Mouse (Mus musculus): Measurements from ENCODE around the gene Cacng7.

The Cacng7 gene

GRCm38 (mm10) chr7:3302556-3303275, 30.0 kb upstream of the Cacng7 start:
- no peak for DNase-seq (ENCODE audit: low spot score)

GRCm38 (mm10) chr7:3303276-3303781, 29.4 kb upstream of the Cacng7 start:
- DNase-seq (ENCODE audit: low spot score), result no peak

- DNase-seq (ENCODE audit: low spot score), result no peak
These were observed 29.0 kb upstream of the Cacng7 start for GRCm38 (mm10) chr7:3303789-3304188.

GRCm38 (mm10) chr7:3304298-3304697, 28.5 kb upstream of the Cacng7 start:
- no peak for DNase-seq (ENCODE audit: low spot score)

GRCm38 (mm10) chr7:3306400-3306799, 26.4 kb upstream of the Cacng7 start:
- no peak for DNase-seq (ENCODE audit: low spot score)

- no peak for DNase-seq (ENCODE audit: low spot score)
These were observed 24.1 kb upstream of the Cacng7 start for GRCm38 (mm10) chr7:3308646-3309045.

- no peak for DNase-seq (ENCODE audit: low spot score)
These were observed 22.5 kb upstream of the Cacng7 start for GRCm38 (mm10) chr7:3310233-3310632.

GRCm38 (mm10) chr7:3313571-3313970, 19.2 kb upstream of the Cacng7 start:
- no peak for DNase-seq (ENCODE audit: low spot score)

GRCm38 (mm10) chr7:3314121-3314520, 18.6 kb upstream of the Cacng7 start:
- DNase-seq (ENCODE audit: low spot score), result no peak

GRCm38 (mm10) chr7:3317704-3318103, 15.1 kb upstream of the Cacng7 start:
- no peak for DNase-seq (ENCODE audit: low spot score)

GRCm38 (mm10) chr7:3320856-3321255, 11.9 kb upstream of the Cacng7 start:
- no peak for DNase-seq (ENCODE audit: low spot score)

- no peak for DNase-seq (ENCODE audit: low spot score)
These were observed 8.9 kb upstream of the Cacng7 start for GRCm38 (mm10) chr7:3323826-3324225.

- no peak for DNase-seq (ENCODE audit: low spot score)
These were observed 4.8 kb upstream of the Cacng7 start for GRCm38 (mm10) chr7:3327961-3328360.

- peak; percentile 31 for DNase-seq (ENCODE audit: low spot score)
These were observed 2.8 kb upstream of the Cacng7 start for GRCm38 (mm10) chr7:3329776-3330546.

- no peak for DNase-seq (ENCODE audit: low spot score)
These were observed 1.6 kb upstream of the Cacng7 start for GRCm38 (mm10) chr7:3331171-3331570.

GRCm38 (mm10) chr7:3331581-3332223, 1.1 kb upstream of the Cacng7 start:
- DNase-seq (ENCODE audit: low spot score), result no peak

- DNase-seq (ENCODE audit: low spot score), result no peak
These were observed 535 bp upstream of the Cacng7 start for GRCm38 (mm10) chr7:3332224-3332615.

GRCm38 (mm10) chr7:3333542-3333941, 787 bp downstream of the Cacng7 start:
- no peak for DNase-seq (ENCODE audit: low spot score)

- no peak for DNase-seq (ENCODE audit: low spot score)
These were observed 3.7 kb downstream of the Cacng7 start for GRCm38 (mm10) chr7:3336412-3336811.

- DNase-seq (ENCODE audit: low spot score), result no peak
These were observed 5.7 kb downstream of the Cacng7 start for GRCm38 (mm10) chr7:3338286-3338935.

- no peak for DNase-seq (ENCODE audit: low spot score)
These were observed 6.3 kb downstream of the Cacng7 start for GRCm38 (mm10) chr7:3339010-3339409.

GRCm38 (mm10) chr7:3343861-3344260, 11.1 kb downstream of the Cacng7 start:
- DNase-seq (ENCODE audit: low spot score), result no peak

Measured in c-Kit-positive CD71-positive TER-119-positive erythroid progenitor cells, embryonic 14.5 days (primary cell).